Mouse (Mus musculus): ENCODE measurements around the gene BC030867.

- TF ChIP-seq CTCF (conservative IDR thresholded peaks at IDR 0.05; ENCODE audit: low read length) (no peak), POU5F1 (IDR thresholded peaks at IDR 0.05; ENCODE audit: borderline replicate concordance, low read length) (no peak)
Observed at GRCm38 (mm10) chr11:102216056-102216885, 32.4 kb upstream of the BC030867 start.
